Mouse (Mus musculus): ENCODE data around the gene Morn2. TPM values are rescaled to one million over a fixed set of nuclear protein-coding genes. Genes with fewer than 3 reads are reported as not detected.

The Morn2 gene
- polyA plus RNA-seq, 1 experiment from 2014 or later, result 52.8 TPM

- no peaks in the 10 kb centered on the region for H3K4me1 ChIP-seq (replicated peaks)
- no peak overlapping the region for H3K4me2 ChIP-seq
- ATAC-seq (ENCODE audit: low read depth), result no peak
- H3K4me3 ChIP-seq, result no peak overlapping the region
- H3K36me3 ChIP-seq, result no peaks in the 10 kb centered on the region
- H3K9me3 ChIP-seq, result no peaks in the 10 kb centered on the region
- no peaks in the 10 kb centered on the region for H3K27me3 ChIP-seq
- WGBS, result 73% methylated on average over 3 of the region's 3 CpGs
- H3K9ac ChIP-seq, result no peak overlapping the region
- no peak overlapping the region for H3K27ac ChIP-seq (replicated peaks)
Measured at GRCm38 (mm10) chr17:80326431-80326830, 36.4 kb downstream of the Morn2 start.

DNA sequence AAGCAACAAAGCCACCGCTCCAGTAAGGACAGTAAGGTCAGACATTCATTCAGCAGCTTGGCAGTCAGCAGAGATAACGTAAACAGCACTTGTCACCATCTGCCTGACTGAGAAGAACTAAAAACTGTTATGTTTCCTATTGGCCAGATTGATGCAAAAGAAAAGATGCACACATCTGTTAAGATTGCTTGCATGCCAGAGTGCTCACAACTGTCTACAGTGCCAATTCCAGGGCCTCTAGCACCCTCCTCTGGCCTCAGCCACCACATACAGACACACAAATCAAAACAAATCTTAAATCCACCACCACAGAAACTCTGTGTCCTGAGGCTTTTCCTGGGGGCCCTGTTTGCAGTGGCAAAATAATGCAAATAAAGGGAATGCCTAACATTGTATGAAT lies 42.4 kb downstream of the Morn2 start:
- H3K4me3 ChIP-seq, result no peak overlapping the region
- no peaks in the 10 kb centered on the region for H3K36me3 ChIP-seq
- H3K9me3 ChIP-seq, result no peaks in the 10 kb centered on the region
- H3K9ac ChIP-seq, result no peak overlapping the region
- H3K27me3 ChIP-seq, result no peaks in the 10 kb centered on the region
- WGBS, result 77% methylated on average over 2 of the region's 2 CpGs
- H3K4me2 ChIP-seq, result no peak overlapping the region
- no peaks in the 10 kb centered on the region for H3K4me1 ChIP-seq (replicated peaks)
- H3K27ac ChIP-seq (replicated peaks), result no peak overlapping the region
- ATAC-seq (ENCODE audit: low read depth), result no peak

GRCm38 (mm10) chr17:80345277-80345676 lies 55.3 kb downstream of the Morn2 start:
- Histone ChIP-seq H3K9me3 (no peaks in the 10 kb centered on the region), H3K4me3 (no peak overlapping the region), H3K27me3 (no peaks in the 10 kb centered on the region), H3K27ac (replicated peaks) (no peak overlapping the region), H3K4me1 (replicated peaks) (no peaks in the 10 kb centered on the region), H3K4me2 (no peak overlapping the region), H3K9ac (no peak overlapping the region), H3K36me3 (no peaks in the 10 kb centered on the region)
- no peak for ATAC-seq (ENCODE audit: low read depth)
- 87% methylated on average over 4 of the region's 4 CpGs for WGBS

DNA sequence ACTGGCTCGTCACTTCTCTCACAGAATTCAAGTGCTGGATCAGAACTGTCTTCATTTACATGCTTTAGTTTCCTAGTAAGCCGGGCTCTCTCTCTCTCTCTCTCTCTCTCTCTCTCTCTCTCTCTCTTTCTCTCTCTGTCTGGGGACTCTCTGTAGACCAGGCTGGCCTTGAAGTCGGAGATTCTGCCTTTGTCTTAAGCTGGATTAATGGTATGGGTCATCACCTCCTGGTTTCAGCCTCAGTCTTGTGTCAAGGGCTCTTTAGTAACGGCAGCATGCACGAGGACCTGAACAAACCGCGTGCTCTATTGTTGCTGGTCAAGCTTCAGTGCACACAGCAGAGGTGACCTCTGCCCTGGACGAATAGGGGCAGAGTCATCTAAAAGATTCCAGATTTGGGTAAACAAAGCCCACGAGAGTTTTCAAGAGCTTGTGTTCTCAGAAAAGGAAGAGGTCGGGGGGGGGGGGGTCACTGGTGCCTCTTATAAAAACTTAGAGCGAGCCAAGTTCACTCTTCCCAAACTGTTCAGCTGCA lies 56.7 kb downstream of the Morn2 start:
- Histone ChIP-seq H3K4me1 (replicated peaks) (no peaks in the 10 kb centered on the region), H3K9ac (no peak overlapping the region), H3K4me2 (no peak overlapping the region), H3K9me3 (no peaks in the 10 kb centered on the region), H3K36me3 (no peaks in the 10 kb centered on the region), H3K27me3 (no peaks in the 10 kb centered on the region), H3K27ac (replicated peaks) (no peak overlapping the region), H3K4me3 (no peak overlapping the region)
- WGBS, result 17% methylated on average over 11 of the region's 11 CpGs
- ATAC-seq (ENCODE audit: low read depth), result no peak

Other genes with a start within 250 kb of the Morn2 start
- 66.7 and 77.3 TPM in 2 replicates for gene Hnrnpll, start 227.9 kb upstream of the Morn2 start, polyA plus RNA-seq (2015; fragmentation: Nextera tagmentation; extraction: Ambion mirVana)
- gene Galm, start 162.7 kb upstream of the Morn2 start, polyA plus RNA-seq (2015; fragmentation: Nextera tagmentation; extraction: Ambion mirVana), result 2.0 and 2.1 TPM in 2 replicates
- gene Srsf7, start 82.9 kb upstream of the Morn2 start, polyA plus RNA-seq (2015; fragmentation: Nextera tagmentation; extraction: Ambion mirVana), result 470 and 550 TPM in 2 replicates
- gene Ttc39d, start 82.7 kb upstream of the Morn2 start, polyA plus RNA-seq (2015; fragmentation: Nextera tagmentation; extraction: Ambion mirVana), result not detected in 2 replicates
- gene Gemin6, start 65.8 kb upstream of the Morn2 start, polyA plus RNA-seq (2015; fragmentation: Nextera tagmentation; extraction: Ambion mirVana), result 21.5 and 23.7 TPM in 2 replicates
- 45.7 and 47.2 TPM in 2 replicates for gene Dhx57, start 273 bp downstream of the Morn2 start, polyA plus RNA-seq (2015; fragmentation: Nextera tagmentation; extraction: Ambion mirVana)
- 0.85 and 0.87 TPM in 2 replicates for gene Arhgef33, start 17.2 kb downstream of the Morn2 start, polyA plus RNA-seq (2015; fragmentation: Nextera tagmentation; extraction: Ambion mirVana)
- 1.2 and 2.0 TPM in 2 replicates for gene Gm10190, start 83.3 kb downstream of the Morn2 start, polyA plus RNA-seq (2015; fragmentation: Nextera tagmentation; extraction: Ambion mirVana)
- 8.1 and 8.2 TPM in 2 replicates for gene Sos1, start 190.2 kb downstream of the Morn2 start, polyA plus RNA-seq (2015; fragmentation: Nextera tagmentation; extraction: Ambion mirVana)